Mouse (Mus musculus): ENCODE results near the gene Zfc3h1.

Zfc3h1 gene

DNA sequence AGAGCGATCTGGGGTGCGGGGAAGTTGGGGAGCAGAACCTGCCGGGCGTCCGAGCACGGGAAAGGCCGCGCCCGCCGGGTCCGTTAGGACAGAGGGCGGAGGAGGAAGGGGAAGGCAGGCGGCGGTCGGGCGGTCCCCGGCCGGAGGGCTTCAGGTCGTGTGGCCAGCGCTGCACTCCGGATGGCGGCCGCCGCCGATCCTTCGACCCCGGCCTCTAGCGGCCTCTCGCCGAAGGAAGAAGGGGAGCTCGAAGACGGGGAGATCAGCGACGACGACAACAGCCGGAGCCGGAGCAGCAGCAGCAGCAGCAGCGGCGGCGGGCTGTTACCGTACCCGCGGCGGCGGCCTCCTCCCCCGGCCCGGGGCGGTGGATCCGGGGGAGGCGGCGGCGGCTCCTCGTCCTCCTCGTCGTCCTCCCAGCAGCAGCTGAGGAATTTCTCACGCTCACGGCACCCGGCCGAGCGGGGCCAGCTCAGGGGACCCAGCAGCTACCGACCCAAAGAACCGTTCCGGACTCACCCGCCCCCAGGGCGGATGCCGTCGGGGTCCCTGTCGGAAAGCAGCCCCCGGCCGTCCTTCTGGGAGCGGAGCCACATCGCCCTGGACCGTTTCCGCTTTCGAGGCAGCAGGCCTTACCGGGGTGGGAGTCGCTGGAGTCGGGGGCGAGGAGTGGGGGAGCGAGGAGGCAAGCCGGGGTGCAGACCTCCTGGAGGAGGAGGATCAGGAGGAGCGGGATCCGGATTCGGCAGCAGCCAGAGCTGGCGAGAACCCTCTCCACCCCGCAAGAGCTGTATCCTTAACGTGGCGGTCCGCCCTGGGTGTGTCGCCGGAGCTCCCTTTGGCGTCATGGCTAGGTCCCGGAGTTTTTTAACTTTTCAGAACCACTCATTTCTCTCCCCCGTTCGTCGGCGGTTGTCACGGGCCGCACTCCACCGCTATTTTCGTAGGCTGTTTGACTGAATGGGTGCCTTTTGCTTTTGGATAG lies 551 bp downstream of the Zfc3h1 start:
- peak; percentile 49 for DNase-seq (ENCODE audit: low read depth)

- no peak for DNase-seq (ENCODE audit: low read depth)
Observed at GRCm38 (mm10) chr10:115387891-115388290, 3.1 kb downstream of the Zfc3h1 start.

GRCm38 (mm10) chr10:115391076-115391475 lies 6.3 kb downstream of the Zfc3h1 start:
- DNase-seq (ENCODE audit: low read depth) = no peak

- DNase-seq (ENCODE audit: low read depth) = no peak
Observed at GRCm38 (mm10) chr10:115391896-115392295, 7.1 kb downstream of the Zfc3h1 start.

- DNase-seq (ENCODE audit: low read depth) = peak; percentile 47
Observed at GRCm38 (mm10) chr10:115406393-115406792, 21.6 kb downstream of the Zfc3h1 start.

- DNase-seq (ENCODE audit: low read depth) = no peak
Observed at GRCm38 (mm10) chr10:115413496-115413895, 28.7 kb downstream of the Zfc3h1 start.

GRCm38 (mm10) chr10:115414056-115414455 lies 29.3 kb downstream of the Zfc3h1 start:
- no peak for DNase-seq (ENCODE audit: low read depth)

GRCm38 (mm10) chr10:115421976-115422375 lies 37.2 kb downstream of the Zfc3h1 start:
- DNase-seq (ENCODE audit: low read depth) = no peak

GRCm38 (mm10) chr10:115425351-115425750 lies 40.6 kb downstream of the Zfc3h1 start:
- DNase-seq (ENCODE audit: low read depth) = no peak

DNA sequence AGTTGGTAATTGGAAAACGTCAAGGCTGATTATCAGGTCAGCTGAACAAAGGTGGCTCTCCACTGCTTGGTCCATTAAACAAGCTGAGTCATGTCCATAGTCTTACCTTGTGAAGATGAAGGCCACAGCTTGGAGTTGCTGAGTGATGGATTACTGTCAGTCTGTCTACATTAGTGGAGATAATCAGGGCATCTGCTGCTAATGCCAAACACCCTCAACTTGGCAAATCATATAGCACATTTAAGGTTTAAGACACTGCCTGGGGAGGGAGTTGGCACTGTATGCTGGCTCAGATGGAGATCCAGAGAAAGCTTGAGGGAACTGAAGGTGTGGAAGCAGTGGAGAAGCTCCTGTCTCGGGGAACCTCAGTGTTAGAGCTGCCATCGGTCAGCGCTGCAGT lies 52.5 kb downstream of the Zfc3h1 start:
- DNase-seq (ENCODE audit: low read depth) = no peak

DNA sequence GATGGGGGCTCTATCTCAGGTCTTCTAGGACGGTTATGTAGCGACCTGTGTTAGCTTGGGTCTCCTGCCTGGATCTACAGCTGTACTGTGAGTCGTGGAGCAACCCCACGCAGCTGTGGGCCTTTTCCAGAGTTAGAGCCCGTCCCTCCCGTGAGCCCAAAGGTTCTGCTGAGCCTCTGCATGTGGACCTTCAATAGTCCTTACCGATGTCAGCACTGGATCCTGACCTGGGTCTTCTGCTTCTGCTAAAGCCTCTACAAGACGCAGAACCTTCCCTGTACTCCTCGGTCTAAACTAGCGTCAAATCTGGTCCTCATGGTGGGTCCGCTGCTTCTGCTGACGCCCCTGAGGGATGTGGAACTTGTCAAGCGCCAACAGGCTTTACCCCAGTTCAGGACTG lies 63.9 kb downstream of the Zfc3h1 start:
- DNase-seq (ENCODE audit: low read depth) = no peak

DNA sequence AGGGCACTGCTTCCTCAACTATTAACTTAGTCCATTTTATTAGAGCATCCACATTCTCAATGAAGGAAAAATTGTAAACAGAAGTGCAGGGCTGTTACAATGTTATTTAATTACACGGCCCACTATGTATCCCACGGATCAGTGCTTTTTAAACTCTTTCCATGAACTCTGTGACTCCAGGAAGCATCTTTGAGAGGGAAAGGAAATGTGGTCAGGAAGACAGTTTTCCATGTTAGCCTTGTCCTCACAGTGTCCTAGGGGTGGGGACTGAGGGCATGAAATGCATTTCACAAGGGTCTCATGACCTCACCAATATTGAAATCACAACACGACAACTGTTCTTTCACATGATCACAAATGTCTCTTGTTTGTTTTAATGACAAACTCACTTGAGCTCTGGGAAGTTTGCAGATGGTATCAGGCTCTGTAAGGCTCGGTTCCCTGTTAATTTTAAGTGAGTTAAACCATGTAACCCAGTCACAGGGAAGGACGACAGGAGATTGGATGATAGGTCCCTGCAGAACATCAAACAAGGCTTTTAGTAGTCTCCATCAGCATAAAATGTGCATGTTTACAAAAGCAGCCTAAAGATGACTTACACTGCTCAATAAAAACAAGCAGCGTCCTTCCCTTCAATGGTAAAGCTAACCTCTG lies 72.7 kb downstream of the Zfc3h1 start:
- no peak for DNase-seq (ENCODE audit: low read depth)

- no peak for DNase-seq (ENCODE audit: low read depth)
Observed at GRCm38 (mm10) chr10:115462646-115463045, 77.9 kb downstream of the Zfc3h1 start.

DNA sequence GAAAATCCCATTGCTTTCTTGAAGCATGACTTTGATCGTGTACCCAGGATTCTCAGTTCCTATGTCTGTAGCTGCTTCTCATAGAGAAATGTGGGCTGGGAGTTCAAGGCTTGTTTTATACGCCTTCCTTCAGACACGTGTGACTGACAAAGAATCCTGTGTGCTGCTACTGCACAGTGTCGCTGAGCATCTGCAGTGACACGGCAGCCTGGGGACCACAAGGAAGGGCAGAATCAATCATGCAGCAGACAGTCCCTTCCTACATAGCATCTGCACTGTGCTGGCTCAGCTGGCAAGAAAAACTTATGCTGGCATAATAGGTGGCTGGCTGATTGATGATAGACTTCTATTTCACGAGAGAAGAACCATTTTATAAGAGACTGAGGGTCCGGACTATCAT lies 80.3 kb downstream of the Zfc3h1 start:
- no peak for DNase-seq (ENCODE audit: low read depth)

GRCm38 (mm10) chr10:115465778-115466177 lies 81.0 kb downstream of the Zfc3h1 start:
- no peak for DNase-seq (ENCODE audit: low read depth)

DNA sequence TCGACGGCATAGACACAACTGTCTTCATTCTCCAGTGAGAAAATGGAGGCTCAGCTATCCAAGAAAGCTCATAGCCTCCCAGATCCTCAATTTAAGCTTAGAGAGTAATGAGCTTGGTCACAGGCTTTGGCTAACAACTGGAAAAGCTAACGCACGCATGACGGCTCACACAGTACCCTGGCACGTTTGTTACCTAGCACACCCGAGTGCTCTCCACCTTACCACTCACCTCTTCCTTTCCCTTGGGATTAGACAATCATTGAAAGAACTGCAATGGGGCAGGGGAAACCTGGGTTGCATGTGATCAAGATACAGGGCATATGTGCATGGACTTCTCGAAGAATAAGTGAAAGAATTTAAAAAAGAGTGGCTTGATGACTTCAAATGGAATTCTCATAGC lies 83.2 kb downstream of the Zfc3h1 start:
- no peak for DNase-seq (ENCODE audit: low read depth)

- no peak for DNase-seq (ENCODE audit: low read depth)
Observed at GRCm38 (mm10) chr10:115468632-115469031, 83.9 kb downstream of the Zfc3h1 start.

GRCm38 (mm10) chr10:115469040-115469439 lies 84.3 kb downstream of the Zfc3h1 start:
- no peak for DNase-seq (ENCODE audit: low read depth)

DNA sequence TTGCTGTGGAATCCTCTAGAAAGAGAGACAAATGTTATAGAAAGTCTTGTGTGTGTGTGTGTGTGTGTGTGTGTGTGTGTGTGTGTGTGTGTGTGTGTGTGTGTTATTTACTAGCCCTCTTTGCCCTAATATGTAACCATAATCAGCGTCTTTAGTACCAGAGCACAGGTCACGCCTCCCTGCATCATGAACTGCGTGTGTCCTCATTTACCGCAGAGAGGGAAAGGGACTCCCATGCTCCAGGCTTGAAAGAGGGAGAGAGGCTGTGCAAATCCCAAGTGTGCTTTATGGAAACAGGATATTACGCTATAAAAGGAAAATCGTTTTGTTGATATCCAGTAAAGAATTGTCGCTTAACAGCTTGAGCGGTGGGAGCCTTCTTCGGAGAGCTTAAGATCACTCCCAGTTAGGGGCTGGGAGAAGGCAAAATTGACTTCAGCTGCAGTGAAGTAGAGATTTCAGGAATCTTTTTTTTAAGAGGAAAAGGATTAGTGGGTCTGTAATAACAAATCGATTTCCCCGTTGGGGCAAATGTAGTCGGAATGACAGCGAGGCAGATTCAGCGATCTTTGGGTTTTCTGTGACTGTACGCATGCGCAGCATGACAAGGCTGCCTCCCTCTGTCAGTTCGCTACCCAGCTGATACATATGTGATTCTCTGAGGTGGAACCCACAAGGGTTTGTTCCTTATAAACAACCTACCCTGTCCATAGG lies 86.0 kb downstream of the Zfc3h1 start:
- peak; percentile 7 for DNase-seq (ENCODE audit: low read depth)

DNA sequence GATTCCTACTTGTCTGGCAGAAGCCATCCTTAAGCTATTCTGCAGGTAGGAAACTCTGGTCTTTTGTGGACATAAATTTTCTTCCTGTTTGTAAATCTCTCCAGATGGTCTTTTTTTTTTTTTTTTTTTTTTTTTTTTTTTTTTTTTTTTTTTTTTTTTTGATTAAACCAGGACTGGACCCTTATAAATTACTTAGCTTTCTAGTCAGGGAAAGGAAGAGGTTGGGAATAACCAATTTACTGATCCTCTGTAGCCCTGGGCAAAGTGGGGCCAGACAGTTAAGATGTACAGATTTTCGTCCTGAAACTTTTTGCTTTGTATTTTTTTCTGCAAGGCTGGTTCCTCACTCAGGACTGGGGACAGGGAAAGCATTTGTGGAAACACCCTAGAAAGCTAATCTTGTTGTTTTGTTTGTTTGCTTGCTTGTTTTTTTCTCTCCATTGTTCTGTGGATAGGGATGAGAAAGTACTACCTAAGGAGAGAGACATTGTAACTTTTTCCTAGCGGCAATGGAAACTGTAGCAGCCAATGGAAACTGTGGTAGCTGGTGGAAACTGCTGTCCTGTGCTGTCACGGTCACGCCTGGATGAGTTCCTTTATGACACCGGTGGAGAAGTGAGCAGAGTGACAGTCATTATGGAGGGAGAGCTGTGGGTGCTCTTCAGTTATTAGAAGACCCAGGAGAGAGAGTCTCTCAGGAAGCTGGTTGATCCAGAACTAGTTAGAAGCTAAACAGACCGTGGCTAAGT lies 88.6 kb downstream of the Zfc3h1 start:
- DNase-seq (ENCODE audit: low read depth) = no peak

GRCm38 (mm10) chr10:115475000-115475550 lies 90.3 kb downstream of the Zfc3h1 start:
- no peak for DNase-seq (ENCODE audit: low read depth)

GRCm38 (mm10) chr10:115476506-115476905 lies 91.7 kb downstream of the Zfc3h1 start:
- no peak for DNase-seq (ENCODE audit: low read depth)
